Mouse (Mus musculus) neural tube, embryonic 15.5 days (tissue): Measurements from ENCODE around the gene Mrps34. TPM values are rescaled to one million over a fixed set of nuclear protein-coding genes. Genes with fewer than 3 reads are reported as not detected.
"Not testable (repeated sequence)": the region's sequence is repeated elsewhere in the genome, so short reads cannot be mapped to it uniquely, and the experiment has no call there.

Source experiments
- ATAC-seq: fragments of 200-750 bp; cut with Nextera tagmentation; 2 replicates; pipeline ENCODE4 v1.8.0; 2017; ENCODE audit warnings: mild to moderate bottlenecking, moderate TSS enrichment, moderate library complexity; ENCODE audit not compliant: low FRiP score
- H3K27ac ChIP-seq: fragments of 300-500 bp; sonication (generic); replicated peaks from 2 replicates; pipeline ENCODE4 v1.5.1; 2015; ENCODE audit warnings: mild to moderate bottlenecking, inconsistent platforms
- H3K27me3 ChIP-seq: fragments of 300-500 bp; sonication (generic); replicated peaks from 2 replicates; pipeline ENCODE4 v1.6.1; 2015; ENCODE audit warnings: inconsistent platforms
- H3K36me3 ChIP-seq: fragments of 300-500 bp; sonication (generic); 2 replicates; pipeline ENCODE4 v1.6.1; 2015; ENCODE audit warnings: inconsistent platforms
- H3K4me1 ChIP-seq: fragments of 300-500 bp; sonication (generic); 2 replicates; pipeline ENCODE4 v1.6.1; 2015; ENCODE audit warnings: inconsistent platforms
- H3K4me2 ChIP-seq: fragments of 300-500 bp; sonication (generic); 2 replicates; pipeline ENCODE4 v1.6.1; 2015; ENCODE audit warnings: inconsistent platforms, mild to moderate bottlenecking, moderate library complexity
- H3K4me3 ChIP-seq: fragments of 300-500 bp; sonication (generic); replicated peaks from 2 replicates; pipeline ENCODE4 v1.5.1; 2015; ENCODE audit warnings: mild to moderate bottlenecking, inconsistent platforms
- H3K9ac ChIP-seq: fragments of 300-500 bp; sonication (generic); replicated peaks from 2 replicates; pipeline ENCODE4 v1.6.1; 2015; ENCODE audit warnings: mild to moderate bottlenecking, inconsistent platforms
- H3K9me3 ChIP-seq: fragments of 300-500 bp; sonication (generic); replicated peaks from 2 replicates; pipeline ENCODE4 v1.6.1; 2016; ENCODE audit warnings: inconsistent platforms
- WGBS: fragments of 180-500 bp; shearing (Covaris S2); methylation state at CpG from one replicate; pipeline ENCODE4 v1.1.7; 2015; ENCODE audit warnings: mixed read lengths; 5-methylcytosine and 5-hydroxymethylcytosine counted together
- polyA plus RNA-seq: library from polyadenylated mRNA; unstranded; fragments of >200 nt; fragmentation: Nextera tagmentation; extraction: Ambion mirVana; gene quantifications from 2 replicates; pipeline ENCODE4 v1.2.1, GENCODE M21; 2015

The Mrps34 gene
- polyA plus RNA-seq, 1 experiment from 2014 or later, result 89.5 TPM

DNA sequence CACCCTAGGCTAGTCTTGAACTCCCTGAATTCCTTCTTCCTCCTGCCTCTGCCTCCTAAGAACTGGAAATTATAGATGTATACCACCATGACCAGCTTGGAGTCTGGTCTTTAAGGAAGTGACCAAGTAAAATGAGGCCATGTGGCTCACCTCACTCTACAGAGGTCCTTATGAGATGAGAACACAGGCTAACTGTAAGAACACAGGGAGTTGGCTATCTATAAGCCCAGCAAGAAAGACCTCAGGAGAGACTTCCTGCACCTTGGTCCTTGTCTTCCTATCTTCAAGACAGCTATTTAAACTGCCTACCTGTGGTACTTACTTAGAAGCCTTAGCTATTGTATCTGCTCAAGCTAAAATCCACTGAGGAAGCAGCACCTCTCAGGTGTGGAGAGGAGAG, 19.1 kb downstream of the Mrps34 start:
- no peak overlapping the region for H3K4me3 ChIP-seq
- no peaks in the 10 kb centered on the region for H3K4me1 ChIP-seq
- peaks cover 96% of the 10 kb centered on the region for H3K36me3 ChIP-seq
- no peak for ATAC-seq
- no peak overlapping the region for H3K27ac ChIP-seq
- H3K9ac ChIP-seq, result no peak overlapping the region
- no peaks in the 10 kb centered on the region for H3K27me3 ChIP-seq
- no peak overlapping the region for H3K4me2 ChIP-seq
- H3K9me3 ChIP-seq, result no peaks in the 10 kb centered on the region

GRCm38 (mm10) chr17:24923246-24923645, 28.3 kb downstream of the Mrps34 start:
- Histone ChIP-seq H3K9ac (no peak overlapping the region), H3K4me3 (no peak overlapping the region), H3K4me1 (no peaks in the 10 kb centered on the region), H3K27ac (no peak overlapping the region), H3K9me3 (no peaks in the 10 kb centered on the region), H3K36me3 (peaks cover 90% of the 10 kb centered on the region), H3K27me3 (no peaks in the 10 kb centered on the region), H3K4me2 (no peak overlapping the region)
- WGBS, result 95% methylated on average over 1 of the region's 1 CpGs
- no peak for ATAC-seq

GRCm38 (mm10) chr17:24929506-24929905, 34.6 kb downstream of the Mrps34 start:
- H3K4me3 ChIP-seq, result no peak overlapping the region
- no peak overlapping the region for H3K4me2 ChIP-seq
- 91% methylated on average over 1 of the region's 1 CpGs for WGBS
- no peaks in the 10 kb centered on the region for H3K27me3 ChIP-seq
- H3K36me3 ChIP-seq, result peaks cover 50% of the 10 kb centered on the region
- peaks cover 17% of the 10 kb centered on the region for H3K4me1 ChIP-seq
- no peak overlapping the region for H3K27ac ChIP-seq
- no peak overlapping the region for H3K9ac ChIP-seq
- no peaks in the 10 kb centered on the region for H3K9me3 ChIP-seq
- no peak for ATAC-seq

DNA sequence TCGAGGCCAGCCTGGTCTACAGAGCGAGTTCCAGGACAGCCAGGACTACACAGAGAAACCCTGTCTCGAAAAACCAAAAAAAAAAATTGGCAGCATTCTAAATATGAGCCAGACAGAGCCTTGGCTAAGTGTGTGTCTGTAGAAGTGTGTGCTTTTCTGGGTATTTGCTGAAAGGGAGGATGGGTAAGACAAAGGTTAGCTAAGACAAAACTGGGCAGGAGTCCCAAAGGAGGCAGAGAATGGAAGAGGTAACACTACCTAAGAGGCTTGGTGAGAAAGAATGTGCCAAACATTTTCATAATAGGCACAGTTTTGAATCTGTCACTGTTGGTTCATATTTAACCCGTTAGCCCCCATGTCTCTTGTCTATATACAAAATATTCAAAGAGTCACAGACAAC, 37.5 kb downstream of the Mrps34 start:
- Histone ChIP-seq H3K4me3 (no peak overlapping the region), H3K36me3 (peaks cover 26% of the 10 kb centered on the region), H3K27me3 (no peaks in the 10 kb centered on the region), H3K9me3 (no peaks in the 10 kb centered on the region), H3K4me1 (peaks cover 34% of the 10 kb centered on the region), H3K4me2 (no peak overlapping the region), H3K9ac (no peak overlapping the region), H3K27ac (no peak overlapping the region)
- WGBS, result 96% methylated on average over 4 of the region's 4 CpGs
- ATAC-seq, result no peak

DNA sequence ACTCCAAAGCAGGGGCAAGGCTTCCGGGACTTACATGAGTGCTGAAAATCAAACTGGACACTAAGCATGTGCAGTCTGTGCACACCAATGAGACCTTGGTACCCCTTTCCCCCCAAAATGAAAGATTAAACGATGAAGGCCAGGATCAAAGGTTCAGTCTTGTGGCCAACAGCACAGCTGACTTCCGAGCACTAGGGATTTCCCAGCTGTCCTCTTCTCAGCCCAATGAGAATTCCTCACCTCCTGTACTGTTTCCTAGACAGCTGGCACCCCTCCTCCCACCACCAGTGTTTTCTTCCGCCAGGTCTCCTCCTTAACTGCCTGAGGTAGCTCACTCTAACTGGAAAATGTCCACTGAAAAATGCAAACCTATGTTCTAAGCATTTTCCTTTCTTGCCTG, 38.2 kb downstream of the Mrps34 start:
- Histone ChIP-seq H3K27me3 (no peaks in the 10 kb centered on the region), H3K9ac (no peak overlapping the region), H3K4me2 (no peak overlapping the region), H3K9me3 (no peaks in the 10 kb centered on the region), H3K4me1 (peaks cover 34% of the 10 kb centered on the region), H3K27ac (no peak overlapping the region), H3K4me3 (no peak overlapping the region), H3K36me3 (peaks cover 23% of the 10 kb centered on the region; the same call in 1 of the 2 replicates)
- ATAC-seq, result no peak
- WGBS, result 82% methylated on average over 4 of the region's 4 CpGs

DNA sequence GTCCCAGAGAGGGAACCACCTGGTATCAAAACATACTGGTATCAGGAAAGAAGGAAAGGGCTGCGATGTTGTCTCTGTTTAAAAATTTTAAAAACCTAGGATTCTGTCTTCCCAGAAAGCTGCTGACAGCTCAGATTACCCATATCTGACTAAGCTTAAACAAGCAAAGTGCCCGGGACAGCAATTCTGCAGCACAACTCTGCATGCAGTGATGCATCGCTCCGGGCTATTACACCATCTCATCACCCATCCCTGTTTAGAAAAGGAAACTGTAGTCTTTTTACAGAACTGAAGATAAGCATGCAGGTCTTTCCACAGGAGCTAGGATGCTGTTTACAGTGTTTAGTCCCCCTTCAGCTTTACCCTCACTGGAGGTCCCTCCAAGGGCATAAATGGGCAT, 40.0 kb downstream of the Mrps34 start:
- H3K27me3 ChIP-seq, result no peaks in the 10 kb centered on the region
- H3K4me2 ChIP-seq, result peak overlapping the region; percentile 71
- peaks cover 34% of the 10 kb centered on the region for H3K4me1 ChIP-seq
- WGBS, result 85% methylated on average over 4 of the region's 4 CpGs
- peaks cover 14% of the 10 kb centered on the region; the same call in 1 of the 2 replicates for H3K36me3 ChIP-seq
- no peaks in the 10 kb centered on the region for H3K9me3 ChIP-seq
- no peak for ATAC-seq
- H3K27ac ChIP-seq, result no peak overlapping the region
- H3K9ac ChIP-seq, result peak overlapping the region; percentile 97
- peak overlapping the region; percentile 99 for H3K4me3 ChIP-seq

GRCm38 (mm10) chr17:24935666-24936065, 40.8 kb downstream of the Mrps34 start:
- Histone ChIP-seq H3K27me3 (no peaks in the 10 kb centered on the region), H3K36me3 (peaks cover 14% of the 10 kb centered on the region; the same call in 1 of the 2 replicates), H3K9me3 (no peaks in the 10 kb centered on the region), H3K4me2 (peak overlapping the region; percentile 71), H3K27ac (no peak overlapping the region), H3K4me1 (peaks cover 34% of the 10 kb centered on the region), H3K9ac (peak overlapping the region; percentile 97), H3K4me3 (peak overlapping the region; percentile 99)
- ATAC-seq, result no peak

GRCm38 (mm10) chr17:24936259-24937237, 41.6 kb downstream of the Mrps34 start, which contains the start of gene Mapk8ip3:
Gene Mapk8ip3, minus strand, starts transcription at chr17:24936977.
- Histone ChIP-seq H3K27ac (peak within 1 kb of the TSS; percentile 93), H3K4me2 (peak within 1 kb of the TSS; percentile 71), H3K9ac (peak within 1 kb of the TSS; percentile 97), H3K27me3 (no peaks in the 10 kb centered on the region), H3K9me3 (no peaks in the 10 kb centered on the region), H3K4me3 (peak within 1 kb of the TSS; percentile 99), H3K4me1 (peaks cover 34% of the 10 kb centered on the region), H3K36me3 (peaks cover 10% of the 10 kb centered on the region; the same call in 1 of the 2 replicates)
- ATAC-seq, result peak; percentile 99
- WGBS, result under 1% methylated on average over 77 of the region's 78 CpGs

DNA sequence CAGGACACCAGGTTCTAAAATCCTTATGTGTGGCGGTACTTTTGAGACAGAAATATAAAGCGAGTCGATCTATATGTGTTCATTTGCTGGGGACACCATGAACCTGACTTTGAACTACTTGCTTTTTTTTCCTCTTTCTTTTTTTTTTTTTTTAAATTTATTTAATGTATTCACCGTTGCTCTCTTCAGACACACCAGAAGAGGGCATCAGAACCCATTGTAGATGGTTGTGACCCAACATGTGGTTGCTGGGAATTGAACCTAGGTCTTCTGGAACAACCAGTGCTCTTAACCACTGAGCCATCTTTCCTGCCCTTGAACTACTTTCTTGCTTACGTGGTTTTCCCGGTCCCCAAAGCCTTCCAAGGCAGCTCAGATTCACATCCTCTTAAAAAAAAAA, 42.4 kb downstream of the Mrps34 start:
- Histone ChIP-seq H3K4me1 (peaks cover 34% of the 10 kb centered on the region), H3K27ac (peak overlapping the region; percentile 93), H3K4me3 (peak overlapping the region; percentile 99), H3K9me3 (no peaks in the 10 kb centered on the region), H3K4me2 (peak overlapping the region; percentile 71), H3K27me3 (no peaks in the 10 kb centered on the region), H3K9ac (peak overlapping the region; percentile 58), H3K36me3 (peaks cover 10% of the 10 kb centered on the region; the same call in 1 of the 2 replicates)
- 50% methylated on average over 6 of the region's 6 CpGs for WGBS
- ATAC-seq, result no peak

DNA sequence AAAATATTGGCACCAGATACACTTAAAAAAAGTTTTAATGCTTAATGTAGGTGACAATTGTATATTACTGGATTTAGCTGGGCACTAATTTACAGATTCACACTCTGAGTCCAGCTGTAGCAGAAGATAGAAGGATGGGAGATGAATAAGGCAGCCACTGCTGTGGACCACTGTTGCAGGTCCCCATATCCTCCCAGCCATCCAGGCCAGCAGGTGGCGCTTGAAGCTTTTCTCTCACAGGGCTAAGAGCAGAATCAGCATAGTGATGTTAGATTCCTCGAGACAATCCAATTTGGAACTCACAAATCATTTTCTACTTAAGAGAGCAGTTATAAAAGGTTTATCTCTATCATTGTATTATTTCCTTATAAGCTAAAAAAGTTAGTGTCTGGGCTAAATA, 47.5 kb downstream of the Mrps34 start:
- H3K4me2 ChIP-seq, H3K9ac ChIP-seq, H3K4me3 ChIP-seq, H3K9me3 ChIP-seq, H3K4me1 ChIP-seq, H3K27me3 ChIP-seq, H3K27ac ChIP-seq: not testable (repeated sequence)
- peak; percentile 82; the same call in 1 of the 2 replicates for ATAC-seq
- H3K36me3 ChIP-seq, result peaks cover 42% of the 10 kb centered on the region
- WGBS, result 17% methylated on average over 2 of the region's 2 CpGs

GRCm38 (mm10) chr17:24943036-24943435, 48.1 kb downstream of the Mrps34 start:
- Histone ChIP-seq H3K4me2 (no peak overlapping the region), H3K9ac (no peak overlapping the region), H3K27ac (no peak overlapping the region), H3K4me3 (no peak overlapping the region), H3K36me3 (peaks cover 48% of the 10 kb centered on the region), H3K4me1 (no peaks in the 10 kb centered on the region), H3K9me3 (no peaks in the 10 kb centered on the region), H3K27me3 (no peaks in the 10 kb centered on the region)
- 81% methylated on average over 7 of the region's 7 CpGs for WGBS
- ATAC-seq, result no peak

GRCm38 (mm10) chr17:24943589-24943988, 48.7 kb downstream of the Mrps34 start:
- WGBS, result 94% methylated on average over 1 of the region's 1 CpGs
- not testable (repeated sequence) for H3K27me3 ChIP-seq, H3K4me3 ChIP-seq, H3K9me3 ChIP-seq, ATAC-seq, H3K4me2 ChIP-seq, H3K27ac ChIP-seq, H3K4me1 ChIP-seq, H3K9ac ChIP-seq
- H3K36me3 ChIP-seq, result peaks cover 53% of the 10 kb centered on the region
